Mouse (Mus musculus) midbrain, embryonic 16.5 days (tissue): ENCODE results near the gene Tmem107. TPM values are rescaled to one million over a fixed set of nuclear protein-coding genes. Genes with fewer than 3 reads are reported as not detected.
A peak's percentile ranks its signal among the peaks of the same experiment; 100 is the strongest.

Experiments
- ATAC-seq: fragments of 200-750 bp; cut with Nextera tagmentation; 2 replicates; pipeline ENCODE4 v1.8.0; 2017; ENCODE audit warnings: moderate TSS enrichment
- H3K27ac ChIP-seq: fragments of 300-500 bp; sonication (generic); 2 replicates; pipeline ENCODE4 v1.5.1; 2014; ENCODE audit warnings: mild to moderate bottlenecking, low read length, mixed read lengths
- H3K27me3 ChIP-seq: fragments of 300-500 bp; sonication (generic); 2 replicates; pipeline ENCODE4 v1.6.1; 2014; ENCODE audit warnings: low read depth, low read length, mixed read lengths; ENCODE audit not compliant: control insufficient read depth, insufficient read depth
- H3K36me3 ChIP-seq: fragments of 300-500 bp; sonication (generic); 2 replicates; pipeline ENCODE4 v1.6.1; 2014; ENCODE audit warnings: mild to moderate bottlenecking, low read length, moderate library complexity, mixed read lengths; ENCODE audit not compliant: control insufficient read depth, insufficient read depth
- H3K4me1 ChIP-seq: fragments of 300-500 bp; sonication (generic); 2 replicates; pipeline ENCODE4 v1.6.1; 2014; ENCODE audit warnings: mild to moderate bottlenecking, low read length, mixed read lengths; ENCODE audit not compliant: control insufficient read depth, insufficient read depth
- H3K4me2 ChIP-seq: fragments of 300-500 bp; sonication (generic); 2 replicates; pipeline ENCODE4 v1.6.1; 2014; ENCODE audit warnings: mild to moderate bottlenecking, low read length, mixed read lengths
- H3K4me3 ChIP-seq: fragments of 300-500 bp; sonication (generic); 2 replicates; pipeline ENCODE4 v1.5.1; 2014; ENCODE audit warnings: low read depth, mild to moderate bottlenecking, low read length, moderate library complexity, mixed read lengths
- H3K9ac ChIP-seq: fragments of 300-500 bp; sonication (generic); 2 replicates; pipeline ENCODE4 v1.6.1; 2014; ENCODE audit warnings: low read depth, low read length, mixed read lengths
- H3K9me3 ChIP-seq: fragments of 300-500 bp; sonication (generic); replicated peaks from 2 replicates; pipeline ENCODE4 v1.6.1; 2014; ENCODE audit warnings: mild to moderate bottlenecking, low read length, mixed read lengths; ENCODE audit not compliant: control insufficient read depth, poor library complexity, severe bottlenecking
- WGBS: fragments of 180-500 bp; shearing (Covaris S2); extraction: QIAGEN DNeasy Blood & Tissue Kit; methylation state at CpG from one replicate; pipeline ENCODE4 v1.1.7; 2014; 5-methylcytosine and 5-hydroxymethylcytosine counted together
- polyA plus RNA-seq: library from polyadenylated mRNA; unstranded; fragments of >200 nt; fragmentation: Nextera tagmentation; extraction: Ambion mirVana; gene quantifications from 2 replicates; pipeline ENCODE4 v1.2.1, GENCODE M21; 2015

The Tmem107 gene
- polyA plus RNA-seq, 1 experiment from 2014 or later = 41.2 TPM

- Histone ChIP-seq H3K4me3 (peak overlapping the region; percentile 47), H3K27me3 (no peaks in the 10 kb centered on the region), H3K9ac (peak overlapping the region; percentile 31; the same call in 1 of the 2 replicates), H3K4me1 (0 out of 2 replicates have a peak, but pooled peaks cover 2% of the 10 kb centered on the region), H3K4me2 (peak overlapping the region; percentile 67), H3K9me3 (no peaks in the 10 kb centered on the region), H3K27ac (no peak overlapping the region), H3K36me3 (peaks cover 10% of the 10 kb centered on the region)
- 3% methylated on average over 21 of the region's 21 CpGs for WGBS
- no peak for ATAC-seq
Observed at GRCm38 (mm10) chr11:69111051-69111810, 40.6 kb downstream of the Tmem107 start.

GRCm38 (mm10) chr11:69111865-69112264 lies 41.3 kb downstream of the Tmem107 start:
- Histone ChIP-seq H3K9ac (no peak overlapping the region), H3K4me1 (peaks cover 4% of the 10 kb centered on the region; the same call in 1 of the 2 replicates), H3K4me3 (no peak overlapping the region), H3K36me3 (peaks cover 10% of the 10 kb centered on the region; the same call in 1 of the 2 replicates), H3K27me3 (no peaks in the 10 kb centered on the region), H3K9me3 (no peaks in the 10 kb centered on the region), H3K4me2 (peak overlapping the region; percentile 67; the same call in 1 of the 2 replicates), H3K27ac (no peak overlapping the region)
- ATAC-seq = no peak
- 60% methylated on average over 4 of the region's 4 CpGs for WGBS

- ATAC-seq = no peak
- Histone ChIP-seq H3K4me1 (peaks cover 12% of the 10 kb centered on the region), H3K36me3 (peaks cover under 1% of the 10 kb centered on the region; the same call in 1 of the 2 replicates), H3K9me3 (no peaks in the 10 kb centered on the region), H3K4me2 (no peak overlapping the region), H3K4me3 (no peak overlapping the region), H3K27ac (no peak overlapping the region), H3K27me3 (no peaks in the 10 kb centered on the region), H3K9ac (no peak overlapping the region)
- WGBS = 78% methylated on average over 3 of the region's 3 CpGs
Observed at GRCm38 (mm10) chr11:69114018-69114417, 43.4 kb downstream of the Tmem107 start.

GRCm38 (mm10) chr11:69114621-69115020 lies 44.0 kb downstream of the Tmem107 start:
- Histone ChIP-seq H3K9me3 (no peaks in the 10 kb centered on the region), H3K36me3 (no peaks in the 10 kb centered on the region), H3K27ac (no peak overlapping the region), H3K4me1 (peaks cover 15% of the 10 kb centered on the region), H3K9ac (no peak overlapping the region), H3K27me3 (no peaks in the 10 kb centered on the region), H3K4me3 (no peak overlapping the region), H3K4me2 (no peak overlapping the region)
- no peak for ATAC-seq
- 78% methylated on average over 3 of the region's 3 CpGs for WGBS

- Histone ChIP-seq H3K4me1 (peaks cover 28% of the 10 kb centered on the region), H3K4me3 (no peak overlapping the region; the same call in 1 of the 2 replicates)
- 65% methylated on average over 5 of the region's 5 CpGs for WGBS
Observed at GRCm38 (mm10) chr11:69116843-69117242, 46.2 kb downstream of the Tmem107 start.

GRCm38 (mm10) chr11:69117737-69118695 lies 47.4 kb downstream of the Tmem107 start:
- no peaks in the 10 kb centered on the region for H3K9me3 ChIP-seq

More at GRCm38 (mm10) chr11:69116843-69117242, 46.2 kb downstream of the Tmem107 start:
- Histone ChIP-seq H3K4me2 (peak overlapping the region; percentile 95), H3K36me3 (no peaks in the 10 kb centered on the region), H3K9me3 (no peaks in the 10 kb centered on the region), H3K27ac (no peak overlapping the region), H3K9ac (no peak overlapping the region), H3K27me3 (peaks cover 4% of the 10 kb centered on the region; the same call in 1 of the 2 replicates)
- no peak for ATAC-seq

GRCm38 (mm10) chr11:69118765-69119164 lies 48.2 kb downstream of the Tmem107 start:
- peak overlapping the region; percentile 53 for H3K9ac ChIP-seq
- no peaks in the 10 kb centered on the region for H3K9me3 ChIP-seq
- peak overlapping the region; percentile 95 for H3K4me2 ChIP-seq
- ATAC-seq = peak; percentile 21; the same call in 1 of the 2 replicates
- WGBS = under 1% methylated on average over 15 of the region's 15 CpGs
- no peaks in the 10 kb centered on the region for H3K36me3 ChIP-seq
- peak overlapping the region; percentile 60 for H3K4me3 ChIP-seq
- H3K27me3 ChIP-seq = peaks cover 4% of the 10 kb centered on the region; the same call in 1 of the 2 replicates
- no peak overlapping the region for H3K27ac ChIP-seq
- H3K4me1 ChIP-seq = peaks cover 28% of the 10 kb centered on the region

More at GRCm38 (mm10) chr11:69117737-69118695, 47.4 kb downstream of the Tmem107 start:
- WGBS = under 1% methylated on average over 44 of the region's 45 CpGs
- peaks cover 4% of the 10 kb centered on the region; the same call in 1 of the 2 replicates for H3K27me3 ChIP-seq
- peak overlapping the region; percentile 60 for H3K4me3 ChIP-seq
- no peaks in the 10 kb centered on the region for H3K36me3 ChIP-seq
- H3K4me2 ChIP-seq = peak overlapping the region; percentile 95
- H3K27ac ChIP-seq = peak overlapping the region; percentile 72
- no peak for ATAC-seq
- H3K9ac ChIP-seq = peak overlapping the region; percentile 66
- H3K4me1 ChIP-seq = peaks cover 28% of the 10 kb centered on the region

- H3K27ac ChIP-seq = no peak overlapping the region
- no peaks in the 10 kb centered on the region for H3K36me3 ChIP-seq
- ATAC-seq = no peak
- WGBS = 34% methylated on average over 14 of the region's 14 CpGs
- peaks cover 28% of the 10 kb centered on the region for H3K4me1 ChIP-seq
- H3K4me3 ChIP-seq = no peak overlapping the region
- peaks cover 4% of the 10 kb centered on the region; the same call in 1 of the 2 replicates for H3K27me3 ChIP-seq
- no peak overlapping the region for H3K9ac ChIP-seq
- no peaks in the 10 kb centered on the region for H3K9me3 ChIP-seq
- H3K4me2 ChIP-seq = peak overlapping the region; percentile 95
Observed at GRCm38 (mm10) chr11:69119446-69120155, 49.0 kb downstream of the Tmem107 start.
